ENCODE assay signal across 7 mouse cellular contexts in the genomic region with DNA sequence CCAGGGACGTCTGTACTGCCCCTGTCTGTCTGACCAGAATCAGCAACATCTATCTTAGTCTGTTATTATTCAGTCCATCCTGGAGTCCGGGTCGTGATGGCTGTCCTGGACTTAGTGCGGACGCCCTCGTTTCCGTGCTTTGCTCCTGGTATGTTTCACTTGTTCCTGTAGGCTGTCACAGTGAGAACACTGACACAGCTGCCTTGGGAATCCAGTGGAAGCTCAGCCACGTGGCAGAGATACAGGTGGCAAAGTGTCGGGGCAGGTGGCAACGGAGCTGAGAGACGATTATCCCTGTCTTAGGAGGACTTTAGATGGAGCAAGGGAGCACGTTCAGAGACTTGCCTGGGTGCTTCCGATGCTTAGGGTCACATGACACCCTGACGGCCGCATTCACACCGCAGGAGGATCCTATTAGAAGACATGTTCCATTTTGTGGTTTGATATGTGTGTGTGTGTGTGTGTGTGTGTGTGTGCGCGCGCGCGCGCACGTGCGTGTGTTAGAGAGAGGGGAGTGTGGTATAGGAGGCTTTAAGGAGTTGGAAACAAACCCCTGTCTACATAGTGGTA. TPM values are rescaled to one million over a fixed set of nuclear protein-coding genes. Genes with fewer than 3 reads are reported as not detected.
DNase-seq lines count a peak whose midpoint lies in the region; ATAC-seq lines count a peak whose summit lies in the region.

No protein-coding gene starts in this region.

- ATAC-seq in forebrain, embryonic 11.5 days (replicated peaks; ENCODE audit: low FRiP score), result peak; percentile 40
- peak; percentile 58 for ATAC-seq in liver, embryonic 11.5 days (replicated peaks; ENCODE audit: low FRiP score)
- ATAC-seq in stomach, embryonic 14.5 days (ENCODE audit: insufficient number of reproducible peaks, insufficient read depth, low FRiP score, low read depth), result no peak

- H3K4me3 ChIP-seq in forebrain, embryonic 11.5 days (ENCODE audit: low read depth, low read length), result 0 out of 2 replicates have a peak overlapping the region, but pooled peaks have one; percentile 3
- H3K4me3 ChIP-seq in liver, embryonic 11.5 days (ENCODE audit: low read depth, low read length), result peak overlapping the region; percentile 51
- peak overlapping the region; percentile 18; the same call in 1 of the 2 replicates for H3K4me3 ChIP-seq in stomach, embryonic 14.5 days (ENCODE audit: low read depth, low read length)

- H3K9me3 ChIP-seq in forebrain, embryonic 11.5 days (ENCODE audit: control insufficient read depth, low read length), result no peaks in the 10 kb centered on the region
- H3K9me3 ChIP-seq in liver, embryonic 11.5 days (ENCODE audit: control insufficient read depth, low read length), result no peaks in the 10 kb centered on the region
- H3K9me3 ChIP-seq in stomach, embryonic 14.5 days (ENCODE audit: control insufficient read depth, low read depth, low read length), result no peaks in the 10 kb centered on the region

- peak; percentile 34 to 42 for DNase-seq in B cell, adult 2 months
- DNase-seq in CD4-positive helper T cell, adult 2 months (ENCODE audit: low read depth, low spot score), result peak; percentile 65
- DNase-seq in forebrain, embryonic 11.5 days (ENCODE audit: low spot score), result no peak
- DNase-seq in liver, embryonic 11.5 days (ENCODE audit: low spot score), result peak; percentile 62
- DNase-seq in right cerebral cortex, postnatal 10 days (ENCODE audit: low spot score in 2 of 2), result no peak
- DNase-seq in kidney, adult 8-10 months, result no peak

- H3K27ac ChIP-seq in forebrain, embryonic 11.5 days (ENCODE audit: low read depth, low read length), result no peak overlapping the region
- H3K27ac ChIP-seq in liver, embryonic 11.5 days (ENCODE audit: low read depth, low read length), result peak overlapping the region; percentile 60
- H3K27ac ChIP-seq in stomach, embryonic 14.5 days (ENCODE audit: low read length), result no peak overlapping the region

- WGBS in forebrain, embryonic 11.5 days, result 61% methylated on average over 24 of the region's 24 CpGs
- 27% methylated on average over 24 of the region's 24 CpGs for WGBS in liver, embryonic 11.5 days
- 44% methylated on average over 24 of the region's 24 CpGs for WGBS in stomach, embryonic 14.5 days

- H3K36me3 ChIP-seq in forebrain, embryonic 11.5 days (ENCODE audit: control insufficient read depth, insufficient read depth, low read length), result no peaks in the 10 kb centered on the region
- H3K36me3 ChIP-seq in liver, embryonic 11.5 days (ENCODE audit: control insufficient read depth, insufficient read depth, low read length), result no peaks in the 10 kb centered on the region
- no peaks in the 10 kb centered on the region for H3K36me3 ChIP-seq in stomach, embryonic 14.5 days (ENCODE audit: control insufficient read depth, insufficient read depth, low read length)

- H3K9ac ChIP-seq in forebrain, embryonic 11.5 days (ENCODE audit: low read length), result no peak overlapping the region
- H3K9ac ChIP-seq in liver, embryonic 11.5 days (ENCODE audit: low read depth, low read length), result peak overlapping the region; percentile 65
- H3K9ac ChIP-seq in stomach, embryonic 14.5 days (replicated peaks; ENCODE audit: low read depth, low read length), result no peak overlapping the region

- peak overlapping the region; percentile 44 for H3K4me2 ChIP-seq in forebrain, embryonic 11.5 days (ENCODE audit: low read depth, low read length, severe bottlenecking)
- H3K4me2 ChIP-seq in liver, embryonic 11.5 days, result peak overlapping the region; percentile 88
- peak overlapping the region; percentile 44 for H3K4me2 ChIP-seq in stomach, embryonic 14.5 days (replicated peaks; ENCODE audit: low read depth, low read length)

- no peaks in the 10 kb centered on the region for H3K27me3 ChIP-seq in forebrain, embryonic 11.5 days (ENCODE audit: control insufficient read depth, insufficient read depth, low read length)
- no peaks in the 10 kb centered on the region for H3K27me3 ChIP-seq in liver, embryonic 11.5 days (replicated peaks; ENCODE audit: control insufficient read depth, insufficient read depth, low read length)
- no peaks in the 10 kb centered on the region for H3K27me3 ChIP-seq in stomach, embryonic 14.5 days (ENCODE audit: control insufficient read depth, insufficient read depth, low read length)

- peaks cover 12% of the 10 kb centered on the region; the same call in 1 of the 2 replicates for H3K4me1 ChIP-seq in forebrain, embryonic 11.5 days (replicated peaks; ENCODE audit: control insufficient read depth, insufficient read depth, low read length)
- peaks cover 8% of the 10 kb centered on the region for H3K4me1 ChIP-seq in liver, embryonic 11.5 days (replicated peaks; ENCODE audit: control insufficient read depth, insufficient read depth, low read length)
- peaks cover 3% of the 10 kb centered on the region; the same call in 1 of the 2 replicates for H3K4me1 ChIP-seq in stomach, embryonic 14.5 days (ENCODE audit: control insufficient read depth, insufficient read depth, low read length)

RNA-seq across cellular contexts. Expression of a gene that starts 38.9 kb away (rescaled TPM):
- 275 and 282 TPM in 2 replicates for polyA plus RNA-seq in forebrain, embryonic 11.5 days (2014; fragmentation: Nextera tagmentation; extraction: Ambion mirVana)
- polyA plus RNA-seq in liver, embryonic 11.5 days (2014; fragmentation: Nextera tagmentation; extraction: Ambion mirVana), result 135 and 155 TPM in 2 replicates
- 173 and 185 TPM in 2 replicates for polyA plus RNA-seq in stomach, embryonic 14.5 days (2014; fragmentation: Nextera tagmentation; extraction: Ambion mirVana)

Comparison
In these comparisons a context has a peak if more than half of its experiments do, and no peak if none do; other contexts are left out.
1. DNase-seq: peak in B cell, adult 2 months (2 of 2), CD4-positive helper T cell, adult 2 months (single experiment) and liver, embryonic 11.5 days (single experiment); none in forebrain, embryonic 11.5 days (single experiment), right cerebral cortex, postnatal 10 days (0 of 2) and kidney, adult 8-10 months (0 of 2).
2. Peak in every context shown above with its lines, with median percentiles within 50 percentile points of each other: H3K4me2 ChIP-seq and H3K4me3 ChIP-seq.